Mouse (Mus musculus): ENCODE data around the gene Gngt1.

- TF ChIP-seq CTCF (IDR thresholded peaks at IDR 0.05) = no peak
- no peak for TF ChIP-seq POLR2A (IDR thresholded peaks at IDR 0.05; ENCODE audit: insufficient read depth, low read depth, low read length)
Measured at GRCm38 (mm10) chr6:3988750-3989149, 4.8 kb upstream of the Gngt1 start, which contains the start of gene Tfpi2.
